Mouse (Mus musculus) gastrocnemius, adult 2 months (tissue): ENCODE data around the gene Tfip11. TPM values are rescaled to one million over a fixed set of nuclear protein-coding genes. Genes with fewer than 3 reads are reported as not detected.

Source experiments
- DNase-seq: peaks from one replicate; pipeline ENCODE4 v3.0.0; 2022
- H3K27ac ChIP-seq: fragments of 200-600 bp; 2 replicates; pipeline ENCODE4 v1.8.1; 2022; ENCODE audit warnings: mild to moderate bottlenecking
- H3K4me3 ChIP-seq: fragments of 200-600 bp; 2 replicates; pipeline ENCODE4 v1.8.1; 2022; ENCODE audit warnings: mild to moderate bottlenecking, moderate library complexity
- CTCF ChIP-seq: fragments of 200-600 bp; IDR thresholded peaks from 2 replicates; pipeline ENCODE4 v1.8.1; 2022; ENCODE audit warnings: antibody characterized with exemption, mild to moderate bottlenecking, moderate library complexity
- intact Hi-C: fragments of 180-260 bp; cut with DNase I; formaldehyde crosslinking; loops from one replicate; pipeline ENCODE4 v1.15.1; 2025
- total RNA-seq, 2 experiments: library from RNA; stranded (reverse); gene quantifications; 2 replicates each; pipeline ENCODE4 v1.2.3; 2021

The Tfip11 gene
- total RNA-seq, 2 experiments from 2014 or later, result 10.6 to 15.5 TPM

GRCm38 (mm10) chr5:112327854-112328253 lies 1.7 kb downstream of the Tfip11 start:
- TF ChIP-seq CTCF, result no peak
- H3K4me3 ChIP-seq, result no peak overlapping the region
- DNase-seq, result no peak
- no peak overlapping the region for H3K27ac ChIP-seq
- intact Hi-C loops, result loop anchor here (2.0 kb wide), 1 partner anchor 53 kb away; no protein-coding TSS in a partner anchor

- Histone ChIP-seq H3K27ac (no peak overlapping the region), H3K4me3 (no peak overlapping the region)
- no peak for TF ChIP-seq CTCF
- intact Hi-C loops, result no loop called here
- DNase-seq, result no peak
Measured at GRCm38 (mm10) chr5:112329805-112330564, 3.8 kb downstream of the Tfip11 start.

GRCm38 (mm10) chr5:112335473-112335872 lies 9.3 kb downstream of the Tfip11 start:
- TF ChIP-seq CTCF, result peak; percentile 84
- Histone ChIP-seq H3K4me3 (no peak overlapping the region), H3K27ac (no peak overlapping the region)
- intact Hi-C loops, result loop anchor here (1.0 kb wide), 1 partner anchor 95 kb away; no protein-coding TSS in a partner anchor
- DNase-seq, result peak; percentile 57

GRCm38 (mm10) chr5:112337004-112337403 lies 10.8 kb downstream of the Tfip11 start:
- DNase-seq, result no peak
- Histone ChIP-seq H3K4me3 (no peak overlapping the region), H3K27ac (no peak overlapping the region)
- intact Hi-C loops, result no loop called here
- TF ChIP-seq CTCF, result no peak

- Histone ChIP-seq H3K27ac (no peak overlapping the region), H3K4me3 (no peak overlapping the region)
- no peak for DNase-seq
- no peak; the same call in 1 of the 2 replicates for TF ChIP-seq CTCF
- intact Hi-C loops, result no loop called here
Measured at GRCm38 (mm10) chr5:112339215-112339614, 13.1 kb downstream of the Tfip11 start.

GRCm38 (mm10) chr5:112342463-112343204 lies 16.5 kb downstream of the Tfip11 start, which contains the start of the genes Srrd and Hps4:
TSS of gene Srrd (minus strand) at chr5:112343040.
TSS of gene Hps4 (plus strand) at chr5:112343083.
- Histone ChIP-seq H3K4me3 (peak within 1 kb of the TSS; percentile 98), H3K27ac (peak within 1 kb of the TSS; percentile 84)
- TF ChIP-seq CTCF, result peak; percentile 24; the same call in 1 of the 2 replicates
- peak; percentile 90 for DNase-seq
- intact Hi-C loops, result loop anchor here (1.0 kb wide), 1 partner anchor 16 kb away; the partner anchor contains the start of gene Tfip11

- intact Hi-C loops, result loop anchor here (1.0 kb wide), 1 partner anchor 17 kb away; the partner anchor contains the start of gene Tfip11
- H3K4me3 ChIP-seq, result peak overlapping the region; percentile 98
- H3K27ac ChIP-seq, result peak overlapping the region; percentile 84
- no peak for DNase-seq
- no peak for TF ChIP-seq CTCF
Measured at GRCm38 (mm10) chr5:112343205-112343595, 17.0 kb downstream of the Tfip11 start.

- TF ChIP-seq CTCF, result no peak
- DNase-seq, result no peak
- intact Hi-C loops, result no loop called here
- no peak overlapping the region for H3K27ac ChIP-seq
- no peak overlapping the region for H3K4me3 ChIP-seq
Measured at GRCm38 (mm10) chr5:112344092-112344960, 18.2 kb downstream of the Tfip11 start.

GRCm38 (mm10) chr5:112346211-112346965 lies 20.2 kb downstream of the Tfip11 start:
- Histone ChIP-seq H3K27ac (no peak overlapping the region), H3K4me3 (no peak overlapping the region)
- no peak for TF ChIP-seq CTCF
- intact Hi-C loops, result no loop called here
- no peak for DNase-seq

GRCm38 (mm10) chr5:112349169-112349568 lies 23.0 kb downstream of the Tfip11 start:
- DNase-seq, result no peak
- TF ChIP-seq CTCF, result no peak
- no peak overlapping the region for H3K4me3 ChIP-seq
- intact Hi-C loops, result no loop called here
- H3K27ac ChIP-seq, result no peak overlapping the region

GRCm38 (mm10) chr5:112355493-112355892 lies 29.3 kb downstream of the Tfip11 start:
- Histone ChIP-seq H3K4me3 (no peak overlapping the region), H3K27ac (no peak overlapping the region)
- no peak for TF ChIP-seq CTCF
- DNase-seq, result no peak
- intact Hi-C loops, result no loop called here

- no peak for TF ChIP-seq CTCF
- no peak for DNase-seq
- Histone ChIP-seq H3K27ac (no peak within 1 kb of the TSS), H3K4me3 (no peak within 1 kb of the TSS)
- intact Hi-C loops, result no loop called here
Measured at GRCm38 (mm10) chr5:112355910-112356309, 29.8 kb downstream of the Tfip11 start, which contains the start of gene Gm6583. TSS of gene Gm6583 (minus strand) at chr5:112356033.
